ENCODE assay signal across 17 mouse cellular contexts in genomic region chr17:87109504-87109903, GRCm38 (mm10). TPM values are rescaled to one million over a fixed set of nuclear protein-coding genes. Genes with fewer than 3 reads are reported as not detected.
DNase-seq lines count a peak whose midpoint lies in the region; ATAC-seq and TF ChIP-seq lines count a peak whose summit lies in the region.
"Had no signal": no experiment of that assay in that cellular context is flagged by ENCODE, and none has a peak within 500 bp of the region (broad histone marks: within the 10 kb centered on the region; RNA-seq: fewer than 3 reads in every experiment).

No protein-coding gene starts in this region.

- no peaks in the 10 kb centered on the region for H3K36me3 ChIP-seq in embryonic facial prominence, embryonic 13.5 days
- H3K36me3 ChIP-seq in embryonic facial prominence, embryonic 10.5 days (replicated peaks), result no peaks in the 10 kb centered on the region
- H3K36me3 ChIP-seq in heart, postnatal 0 days (replicated peaks; ENCODE audit: control insufficient read depth, insufficient read depth, low read length), result no peaks in the 10 kb centered on the region
- H3K36me3 ChIP-seq in heart, embryonic 12.5 days, result peaks cover 2% of the 10 kb centered on the region; the same call in 1 of the 2 replicates
- no peaks in the 10 kb centered on the region for H3K36me3 ChIP-seq in midbrain, embryonic 16.5 days (ENCODE audit: control insufficient read depth, insufficient read depth, low read length)
- no peaks in the 10 kb centered on the region for H3K36me3 ChIP-seq in midbrain, embryonic 10.5 days
- no peaks in the 10 kb centered on the region for H3K36me3 ChIP-seq in hindbrain, postnatal 0 days (ENCODE audit: insufficient read depth, low read length)
- no peaks in the 10 kb centered on the region for H3K36me3 ChIP-seq in thymus, adult 2 months (ENCODE audit: control insufficient read depth, insufficient read depth, low read length)
- H3K36me3 ChIP-seq: intestine, embryonic 15.5 days; limb, embryonic 12.5 days; midbrain, embryonic 12.5 days had no signal

- H3K4me2 ChIP-seq in embryonic facial prominence, embryonic 13.5 days, result 0 out of 2 replicates have a peak overlapping the region, but pooled peaks have one; percentile 24
- H3K4me2 ChIP-seq in heart, postnatal 0 days (ENCODE audit: low read depth, low read length), result peak overlapping the region; percentile 98; the same call in 1 of the 2 replicates
- no peak overlapping the region for H3K4me2 ChIP-seq in heart, embryonic 12.5 days
- peak overlapping the region; percentile 35 for H3K4me2 ChIP-seq in midbrain, embryonic 16.5 days (ENCODE audit: low read length)
- H3K4me2 ChIP-seq in hindbrain, postnatal 0 days (ENCODE audit: low read depth, low read length), result peak overlapping the region; percentile 90

- ATAC-seq in embryonic facial prominence, embryonic 13.5 days (ENCODE audit: insufficient number of reproducible peaks, insufficient read depth, low FRiP score, low TSS enrichment, low read depth), result no peak
- ATAC-seq in heart, postnatal 0 days (ENCODE audit: insufficient read depth, low read depth), result no peak
- ATAC-seq in heart, embryonic 12.5 days (ENCODE audit: insufficient number of reproducible peaks, low FRiP score), result no peak
- ATAC-seq in midbrain, embryonic 16.5 days, result no peak
- no peak for ATAC-seq in hindbrain, postnatal 0 days
- ATAC-seq: intestine, embryonic 15.5 days; liver, postnatal 0 days had no signal

- WGBS in embryonic facial prominence, embryonic 13.5 days, result 83% methylated on average over 7 of the region's 7 CpGs
- WGBS in embryonic facial prominence, embryonic 10.5 days, result 87% methylated on average over 7 of the region's 7 CpGs
- 57% methylated on average over 7 of the region's 7 CpGs for WGBS in heart, postnatal 0 days
- WGBS in heart, embryonic 12.5 days, result 68% methylated on average over 7 of the region's 7 CpGs
- 79% methylated on average over 7 of the region's 7 CpGs for WGBS in midbrain, embryonic 16.5 days
- 86% methylated on average over 7 of the region's 7 CpGs for WGBS in midbrain, embryonic 10.5 days
- 87% methylated on average over 7 of the region's 7 CpGs for WGBS in hindbrain, postnatal 0 days
- WGBS in thymus, adult 2 months, result 88% methylated on average over 7 of the region's 7 CpGs

- TF ChIP-seq EP300 in heart, postnatal 0 days (IDR thresholded peaks at IDR 0.05; ENCODE audit: low read depth), result no peak

- H3K27ac ChIP-seq in embryonic facial prominence, embryonic 13.5 days, result no peak overlapping the region
- H3K27ac ChIP-seq in embryonic facial prominence, embryonic 10.5 days (replicated peaks), result no peak overlapping the region
- H3K27ac ChIP-seq in heart, postnatal 0 days (ENCODE audit: low read depth), result no peak overlapping the region
- no peak overlapping the region for H3K27ac ChIP-seq in heart, embryonic 12.5 days (ENCODE audit: poor library complexity, severe bottlenecking)
- H3K27ac ChIP-seq in midbrain, embryonic 16.5 days (ENCODE audit: low read length), result no peak overlapping the region
- no peak overlapping the region for H3K27ac ChIP-seq in midbrain, embryonic 10.5 days (replicated peaks)
- no peak overlapping the region for H3K27ac ChIP-seq in hindbrain, postnatal 0 days
- H3K27ac ChIP-seq in thymus, adult 2 months (ENCODE audit: control insufficient read depth, insufficient read depth, low read length), result no peak overlapping the region
- H3K27ac ChIP-seq: intestine, embryonic 15.5 days; limb, embryonic 12.5 days; midbrain, embryonic 12.5 days had no signal

- no peaks in the 10 kb centered on the region for H3K27me3 ChIP-seq in embryonic facial prominence, embryonic 13.5 days
- H3K27me3 ChIP-seq in embryonic facial prominence, embryonic 10.5 days (replicated peaks; ENCODE audit: low read depth, poor library complexity, severe bottlenecking), result no peaks in the 10 kb centered on the region
- H3K27me3 ChIP-seq in heart, postnatal 0 days (ENCODE audit: control insufficient read depth, insufficient read depth, low read length), result no peaks in the 10 kb centered on the region
- no peaks in the 10 kb centered on the region for H3K27me3 ChIP-seq in heart, embryonic 12.5 days (replicated peaks)
- H3K27me3 ChIP-seq in midbrain, embryonic 16.5 days (ENCODE audit: control insufficient read depth, insufficient read depth, low read depth, low read length), result no peaks in the 10 kb centered on the region
- H3K27me3 ChIP-seq in midbrain, embryonic 10.5 days (ENCODE audit: low read depth, poor library complexity, severe bottlenecking), result peaks cover 5% of the 10 kb centered on the region; the same call in 1 of the 2 replicates
- no peaks in the 10 kb centered on the region for H3K27me3 ChIP-seq in hindbrain, postnatal 0 days (ENCODE audit: insufficient read depth, low read length)
- no peaks in the 10 kb centered on the region for H3K27me3 ChIP-seq in thymus, adult 2 months (ENCODE audit: control insufficient read depth, insufficient read depth, low read length)
- H3K27me3 ChIP-seq: intestine, embryonic 15.5 days; limb, embryonic 12.5 days; midbrain, embryonic 12.5 days had no signal

- DNase-seq in embryonic facial prominence, embryonic 10.5 days (ENCODE audit: low spot score), result no peak
- no peak for DNase-seq in heart, postnatal 0 days (ENCODE audit: low spot score)
- DNase-seq in midbrain, embryonic 10.5 days (ENCODE audit: low spot score), result no peak
- no peak for DNase-seq in hindbrain, postnatal 0 days (ENCODE audit: low spot score)
- no peak for DNase-seq in thymus, adult 2 months
- DNase-seq: adrenal gland, postnatal 36 days; cerebellum, adult 11 months; kidney, postnatal 4 days; liver, postnatal 0 days; lung, postnatal 36 days had no signal

- TF ChIP-seq POLR2A in thymus, adult 2 months (IDR thresholded peaks at IDR 0.05; ENCODE audit: control insufficient read depth, extremely low read depth, insufficient read depth, low read length, poor library complexity), result no peak

- no peak for TF ChIP-seq CTCF in heart, postnatal 0 days (IDR thresholded peaks at IDR 0.05; ENCODE audit: low read depth)
- no peak for TF ChIP-seq CTCF in hindbrain, postnatal 0 days (IDR thresholded peaks at IDR 0.05; ENCODE audit: low read depth)
- no peak for TF ChIP-seq CTCF in thymus, adult 2 months (IDR thresholded peaks at IDR 0.05; ENCODE audit: borderline replicate concordance, control insufficient read depth, extremely low read depth, insufficient read depth, low read length, poor library complexity)

- no peak overlapping the region for H3K4me3 ChIP-seq in embryonic facial prominence, embryonic 13.5 days
- H3K4me3 ChIP-seq in embryonic facial prominence, embryonic 10.5 days, result no peak overlapping the region
- no peak overlapping the region for H3K4me3 ChIP-seq in heart, postnatal 0 days (ENCODE audit: low read depth, low read length)
- no peak overlapping the region for H3K4me3 ChIP-seq in heart, embryonic 12.5 days
- H3K4me3 ChIP-seq in midbrain, embryonic 16.5 days (ENCODE audit: low read depth, low read length), result no peak overlapping the region; the same call in 1 of the 2 replicates
- no peak overlapping the region for H3K4me3 ChIP-seq in midbrain, embryonic 10.5 days
- H3K4me3 ChIP-seq in hindbrain, postnatal 0 days (ENCODE audit: low read length), result no peak overlapping the region
- H3K4me3 ChIP-seq in thymus, adult 2 months (ENCODE audit: control insufficient read depth, insufficient read depth, low read length), result no peak overlapping the region
- H3K4me3 ChIP-seq: erythroblast, embryonic 14.5 days; intestine, embryonic 15.5 days had no signal

- H3K9me3 ChIP-seq in embryonic facial prominence, embryonic 13.5 days, result no peaks in the 10 kb centered on the region
- no peaks in the 10 kb centered on the region for H3K9me3 ChIP-seq in embryonic facial prominence, embryonic 10.5 days
- no peaks in the 10 kb centered on the region for H3K9me3 ChIP-seq in heart, postnatal 0 days (replicated peaks; ENCODE audit: control insufficient read depth, low read length)
- H3K9me3 ChIP-seq in heart, embryonic 12.5 days (replicated peaks), result no peaks in the 10 kb centered on the region
- no peaks in the 10 kb centered on the region for H3K9me3 ChIP-seq in midbrain, embryonic 16.5 days (replicated peaks; ENCODE audit: control insufficient read depth, low read length, poor library complexity, severe bottlenecking)
- H3K9me3 ChIP-seq in midbrain, embryonic 10.5 days (replicated peaks), result no peaks in the 10 kb centered on the region
- no peaks in the 10 kb centered on the region for H3K9me3 ChIP-seq in hindbrain, postnatal 0 days (ENCODE audit: low read length)
- H3K9me3 ChIP-seq: intestine, embryonic 15.5 days; limb, embryonic 12.5 days; midbrain, embryonic 12.5 days had no signal

- H3K4me1 ChIP-seq in embryonic facial prominence, embryonic 13.5 days, result peaks cover 21% of the 10 kb centered on the region
- peaks cover 30% of the 10 kb centered on the region for H3K4me1 ChIP-seq in embryonic facial prominence, embryonic 10.5 days
- peaks cover 27% of the 10 kb centered on the region for H3K4me1 ChIP-seq in heart, postnatal 0 days (ENCODE audit: control insufficient read depth, insufficient read depth)
- peaks cover 20% of the 10 kb centered on the region for H3K4me1 ChIP-seq in heart, embryonic 12.5 days (replicated peaks)
- H3K4me1 ChIP-seq in midbrain, embryonic 16.5 days (ENCODE audit: control insufficient read depth, insufficient read depth, low read length), result peaks cover 22% of the 10 kb centered on the region
- peaks cover 26% of the 10 kb centered on the region for H3K4me1 ChIP-seq in midbrain, embryonic 10.5 days
- 0 out of 2 replicates have a peak, but pooled peaks cover 6% of the 10 kb centered on the region for H3K4me1 ChIP-seq in hindbrain, postnatal 0 days (ENCODE audit: insufficient read depth, low read length)
- H3K4me1 ChIP-seq in thymus, adult 2 months (replicated peaks; ENCODE audit: control insufficient read depth, insufficient read depth, low read length), result peaks cover 11% of the 10 kb centered on the region

- H3K9ac ChIP-seq in embryonic facial prominence, embryonic 13.5 days, result no peak overlapping the region
- no peak overlapping the region for H3K9ac ChIP-seq in heart, postnatal 0 days (replicated peaks; ENCODE audit: low read depth, low read length)
- H3K9ac ChIP-seq in heart, embryonic 12.5 days, result no peak overlapping the region
- H3K9ac ChIP-seq in midbrain, embryonic 16.5 days (ENCODE audit: low read depth, low read length), result no peak overlapping the region
- no peak overlapping the region for H3K9ac ChIP-seq in hindbrain, postnatal 0 days (replicated peaks; ENCODE audit: low read length)
- H3K9ac ChIP-seq: intestine, embryonic 15.5 days; limb, embryonic 12.5 days; liver, postnatal 0 days; midbrain, embryonic 12.5 days had no signal

RNA-seq across cellular contexts. Expression of gene Socs5, which starts 2.0 kb away (rescaled TPM):
- 19.7 and 23.0 TPM in 2 replicates for polyA plus RNA-seq in embryonic facial prominence, embryonic 13.5 days (2015; fragmentation: Nextera tagmentation; extraction: Ambion mirVana)
- polyA plus RNA-seq in embryonic facial prominence, embryonic 10.5 days (2016; fragmentation: Nextera tagmentation; extraction: Ambion mirVana), result 8.4 and 10.2 TPM in 2 replicates
- total RNA-seq in heart, postnatal 0 days (2014; rRNA removed; ENCODE audit: low replicate concordance), result 11.4 and 17.7 TPM in 2 replicates
- 7.3 and 7.9 TPM in 2 replicates for polyA plus RNA-seq in heart, postnatal 0 days (2015; fragmentation: Nextera tagmentation; extraction: Ambion mirVana)
- 13.5 and 17.0 TPM in 2 replicates for polyA plus RNA-seq in heart, embryonic 12.5 days (2016; fragmentation: Nextera tagmentation; extraction: Ambion mirVana)
- polyA plus RNA-seq in midbrain, embryonic 16.5 days (2015; fragmentation: Nextera tagmentation; extraction: Ambion mirVana), result 14.4 and 14.5 TPM in 2 replicates
- polyA plus RNA-seq in midbrain, embryonic 10.5 days (2016; fragmentation: Nextera tagmentation; extraction: Ambion mirVana), result 8.5 and 8.9 TPM in 2 replicates
- total RNA-seq in hindbrain, postnatal 0 days (2014; rRNA removed), result 13.8 and 18.9 TPM in 2 replicates
- polyA plus RNA-seq in hindbrain, postnatal 0 days (2015; fragmentation: Nextera tagmentation; extraction: Ambion mirVana), result 12.3 and 13.7 TPM in 2 replicates
- 4.8 and 6.4 TPM in 2 replicates for polyA plus RNA-seq in thymus, adult 2 months (2012; rRNA removed)
